Mouse (Mus musculus): ENCODE measurements around the gene Cela1. TPM values are rescaled to one million over a fixed set of nuclear protein-coding genes. Genes with fewer than 3 reads are reported as not detected.

Cela1 gene
- polyA plus RNA-seq, 1 experiment from 2014 or later, result 2.0 TPM

DNA sequence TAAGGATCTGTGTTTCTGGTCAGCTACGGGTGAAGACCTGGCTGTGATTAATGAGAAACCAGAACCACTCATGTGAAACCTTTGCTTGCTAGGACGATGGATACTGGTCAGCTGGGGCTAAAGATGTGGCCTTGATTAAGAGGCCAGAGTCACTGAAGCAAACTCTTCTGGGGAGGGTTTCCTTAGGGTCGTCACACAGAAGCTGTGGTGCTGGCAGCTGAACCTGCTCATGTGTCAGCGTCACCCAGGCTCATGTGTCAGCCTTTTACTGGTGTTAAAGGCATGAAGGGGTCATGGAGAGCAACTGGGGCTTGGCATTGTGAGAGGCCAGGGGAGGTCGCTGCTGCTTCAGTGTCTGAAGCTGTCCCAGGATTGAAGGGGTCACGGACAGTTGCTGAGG lies 23.1 kb upstream of the Cela1 start:
- no peak for ATAC-seq
- Histone ChIP-seq H3K4me1 (ENCODE audit: control insufficient read depth, insufficient read depth, low read depth, low read length) (no peaks in the 10 kb centered on the region), H3K36me3 (ENCODE audit: control insufficient read depth, insufficient read depth, low read length) (no peaks in the 10 kb centered on the region), H3K27me3 (replicated peaks; ENCODE audit: control insufficient read depth, insufficient read depth, low read length) (no peaks in the 10 kb centered on the region), H3K9ac (ENCODE audit: low read depth, low read length) (no peak overlapping the region), H3K4me3 (ENCODE audit: low read length) (no peak overlapping the region), H3K9me3 (ENCODE audit: control insufficient read depth, low read length) (no peaks in the 10 kb centered on the region), H3K4me2 (ENCODE audit: low read length) (no peak overlapping the region), H3K27ac (ENCODE audit: low read depth, low read length) (no peak overlapping the region)
- WGBS, result 52% methylated on average over 6 of the region's 6 CpGs

DNA sequence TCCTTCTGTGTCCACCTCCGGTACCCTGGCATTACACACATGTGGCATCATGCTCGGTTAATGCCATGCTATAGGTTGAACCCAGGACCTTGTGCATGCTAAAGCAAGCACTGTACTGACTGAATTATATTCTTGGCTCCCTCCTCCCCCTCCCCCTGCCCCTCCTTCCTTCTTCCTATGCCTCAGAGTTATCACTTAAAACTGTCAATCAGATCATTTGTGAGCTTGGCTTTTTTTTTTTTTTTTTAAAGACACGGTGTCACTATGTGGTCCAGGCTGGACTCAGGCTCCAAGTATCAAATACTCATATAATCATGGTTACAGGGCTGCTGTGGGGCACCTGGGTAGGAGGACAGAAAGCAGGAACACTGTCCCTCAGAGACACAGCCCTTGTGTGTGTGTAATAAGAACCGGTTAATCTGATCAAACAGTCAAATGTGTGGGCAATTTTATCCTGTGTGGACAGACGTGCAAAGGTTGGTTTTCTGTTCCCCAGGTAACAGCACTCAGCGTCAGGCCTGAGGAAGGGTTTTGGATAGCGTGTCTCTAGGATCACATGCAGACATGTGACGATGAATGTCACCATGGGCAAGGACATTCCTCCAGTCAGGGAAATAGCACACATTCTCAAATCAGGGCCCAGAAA lies 20.8 kb upstream of the Cela1 start:
- WGBS, result 82% methylated on average over 8 of the region's 8 CpGs

DNA sequence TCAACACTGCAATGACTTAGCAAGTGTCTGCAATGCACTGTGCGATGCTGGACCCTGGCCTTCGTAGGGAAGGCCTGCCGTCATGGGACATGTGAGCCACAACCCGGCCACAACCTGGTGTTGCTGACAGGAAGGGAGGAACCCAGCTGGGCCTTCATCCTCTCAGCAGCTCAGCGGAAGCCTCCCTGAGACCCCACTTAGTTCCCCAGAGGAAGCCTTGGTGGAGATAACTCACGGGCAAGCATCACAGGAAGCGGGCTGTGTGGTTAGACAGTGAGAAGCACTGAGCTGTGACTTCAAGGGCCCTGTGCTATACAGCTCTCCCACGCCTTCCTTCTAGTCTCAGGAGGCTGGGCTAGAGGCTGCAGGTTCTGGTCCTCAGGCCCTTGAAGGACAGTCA lies 18.5 kb upstream of the Cela1 start:
- Histone ChIP-seq H3K36me3 (ENCODE audit: control insufficient read depth, insufficient read depth, low read length) (no peaks in the 10 kb centered on the region), H3K4me2 (ENCODE audit: low read length) (no peak overlapping the region), H3K9ac (ENCODE audit: low read depth, low read length) (no peak overlapping the region), H3K4me3 (ENCODE audit: low read length) (no peak overlapping the region), H3K27me3 (replicated peaks; ENCODE audit: control insufficient read depth, insufficient read depth, low read length) (peaks cover 6% of the 10 kb centered on the region; the same call in 1 of the 2 replicates), H3K27ac (ENCODE audit: low read depth, low read length) (no peak overlapping the region), H3K9me3 (ENCODE audit: control insufficient read depth, low read length) (no peaks in the 10 kb centered on the region), H3K4me1 (ENCODE audit: control insufficient read depth, insufficient read depth, low read depth, low read length) (peaks cover 4% of the 10 kb centered on the region; the same call in 1 of the 2 replicates)
- 73% methylated on average over 8 of the region's 8 CpGs for WGBS
- ATAC-seq, result no peak

More for the DNA sequence above, 20.8 kb upstream of the Cela1 start:
- Histone ChIP-seq H3K4me1 (ENCODE audit: control insufficient read depth, insufficient read depth, low read depth, low read length) (peaks cover 4% of the 10 kb centered on the region; the same call in 1 of the 2 replicates), H3K36me3 (ENCODE audit: control insufficient read depth, insufficient read depth, low read length) (no peaks in the 10 kb centered on the region), H3K27me3 (replicated peaks; ENCODE audit: control insufficient read depth, insufficient read depth, low read length) (peaks cover 6% of the 10 kb centered on the region; the same call in 1 of the 2 replicates), H3K4me3 (ENCODE audit: low read length) (no peak overlapping the region), H3K9me3 (ENCODE audit: control insufficient read depth, low read length) (no peaks in the 10 kb centered on the region), H3K4me2 (ENCODE audit: low read length) (no peak overlapping the region), H3K9ac (ENCODE audit: low read depth, low read length) (no peak overlapping the region), H3K27ac (ENCODE audit: low read depth, low read length) (no peak overlapping the region)
- ATAC-seq, result no peak

DNA sequence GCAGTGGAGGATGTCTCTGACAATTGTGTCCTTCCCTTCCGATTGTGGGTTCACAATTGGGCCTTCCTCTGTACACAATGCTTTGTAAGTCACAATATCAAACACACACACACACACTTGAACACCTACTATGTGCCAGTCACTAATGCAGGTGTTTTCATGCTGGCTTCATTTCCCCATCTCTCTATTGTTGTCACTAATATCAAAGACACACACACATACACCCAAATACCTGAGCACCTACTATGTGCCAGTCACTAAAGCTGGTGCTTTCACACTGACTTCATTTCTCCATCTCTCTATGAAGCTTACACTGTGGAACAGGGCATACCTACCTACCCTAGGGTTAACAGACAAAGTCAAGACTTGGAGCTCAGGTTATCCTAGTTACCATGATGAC lies 17.7 kb upstream of the Cela1 start:
- Histone ChIP-seq H3K9ac (ENCODE audit: low read depth, low read length) (no peak overlapping the region), H3K9me3 (ENCODE audit: control insufficient read depth, low read length) (no peaks in the 10 kb centered on the region), H3K27me3 (replicated peaks; ENCODE audit: control insufficient read depth, insufficient read depth, low read length) (peaks cover 6% of the 10 kb centered on the region; the same call in 1 of the 2 replicates), H3K27ac (ENCODE audit: low read depth, low read length) (no peak overlapping the region), H3K4me3 (ENCODE audit: low read length) (no peak overlapping the region), H3K36me3 (ENCODE audit: control insufficient read depth, insufficient read depth, low read length) (no peaks in the 10 kb centered on the region), H3K4me1 (ENCODE audit: control insufficient read depth, insufficient read depth, low read depth, low read length) (peaks cover 4% of the 10 kb centered on the region; the same call in 1 of the 2 replicates), H3K4me2 (ENCODE audit: low read length) (no peak overlapping the region)
- no peak for ATAC-seq
- WGBS, result 93% methylated on average over 1 of the region's 1 CpGs

DNA sequence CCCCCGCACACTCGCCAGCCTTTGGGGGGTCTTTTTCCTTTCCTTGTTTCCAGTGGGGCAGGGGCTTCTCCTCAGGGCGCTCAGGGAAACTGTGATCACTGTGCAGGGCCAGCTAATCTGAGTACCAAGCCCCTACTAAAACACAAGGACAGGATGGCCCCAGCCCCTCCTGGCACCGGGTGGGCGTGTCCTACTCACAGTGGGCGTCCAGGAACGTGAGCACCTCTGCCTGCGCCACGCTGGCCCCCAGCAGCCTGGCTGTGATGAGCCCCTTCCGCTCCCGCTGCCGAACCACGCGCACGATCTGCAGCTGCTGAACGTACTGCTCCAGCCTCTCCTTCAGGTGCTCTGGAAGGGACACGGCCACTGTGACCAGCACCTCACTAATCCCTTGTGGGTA lies 16.2 kb upstream of the Cela1 start:
- H3K4me3 ChIP-seq (ENCODE audit: low read length), result no peak overlapping the region
- no peak overlapping the region for H3K27ac ChIP-seq (ENCODE audit: low read depth, low read length)
- H3K9me3 ChIP-seq (ENCODE audit: control insufficient read depth, low read length), result no peaks in the 10 kb centered on the region
- no peak for ATAC-seq
- H3K9ac ChIP-seq (ENCODE audit: low read depth, low read length), result peak overlapping the region; percentile 11; the same call in 1 of the 2 replicates
- peaks cover 4% of the 10 kb centered on the region; the same call in 1 of the 2 replicates for H3K4me1 ChIP-seq (ENCODE audit: control insufficient read depth, insufficient read depth, low read depth, low read length)
- peak overlapping the region; percentile 26 for H3K4me2 ChIP-seq (ENCODE audit: low read length)
- no peaks in the 10 kb centered on the region for H3K36me3 ChIP-seq (ENCODE audit: control insufficient read depth, insufficient read depth, low read length)
- 10% methylated on average over 16 of the region's 17 CpGs for WGBS
- peaks cover 6% of the 10 kb centered on the region; the same call in 1 of the 2 replicates for H3K27me3 ChIP-seq (replicated peaks; ENCODE audit: control insufficient read depth, insufficient read depth, low read length)

DNA sequence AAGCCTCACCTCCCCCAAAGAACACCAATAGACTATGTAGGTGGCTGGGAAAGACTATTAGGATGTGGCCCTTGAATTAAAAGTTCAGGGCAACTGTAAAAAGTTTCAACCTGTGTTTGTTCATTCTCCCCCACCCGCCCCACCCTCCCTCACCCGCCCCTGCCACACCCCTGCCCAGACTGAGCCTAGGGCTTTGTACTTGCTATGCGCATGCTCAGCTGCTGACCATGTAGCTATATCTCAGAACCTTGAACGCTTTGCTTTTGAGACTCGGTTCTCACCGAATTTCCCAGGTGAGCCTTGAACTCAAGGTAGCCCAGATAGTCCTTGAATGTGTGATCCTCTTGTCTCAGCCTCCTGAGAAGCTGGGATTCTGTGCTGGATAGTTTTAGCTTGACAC lies 14.1 kb upstream of the Cela1 start:
- Histone ChIP-seq H3K4me3 (ENCODE audit: low read length) (no peak overlapping the region), H3K4me1 (ENCODE audit: control insufficient read depth, insufficient read depth, low read depth, low read length) (peaks cover 4% of the 10 kb centered on the region; the same call in 1 of the 2 replicates), H3K27me3 (replicated peaks; ENCODE audit: control insufficient read depth, insufficient read depth, low read length) (peaks cover 6% of the 10 kb centered on the region; the same call in 1 of the 2 replicates), H3K4me2 (ENCODE audit: low read length) (no peak overlapping the region), H3K36me3 (ENCODE audit: control insufficient read depth, insufficient read depth, low read length) (no peaks in the 10 kb centered on the region), H3K9ac (ENCODE audit: low read depth, low read length) (no peak overlapping the region), H3K9me3 (ENCODE audit: control insufficient read depth, low read length) (no peaks in the 10 kb centered on the region), H3K27ac (ENCODE audit: low read depth, low read length) (no peak overlapping the region)
- WGBS, result 67% methylated on average over 6 of the region's 6 CpGs
- no peak for ATAC-seq

DNA sequence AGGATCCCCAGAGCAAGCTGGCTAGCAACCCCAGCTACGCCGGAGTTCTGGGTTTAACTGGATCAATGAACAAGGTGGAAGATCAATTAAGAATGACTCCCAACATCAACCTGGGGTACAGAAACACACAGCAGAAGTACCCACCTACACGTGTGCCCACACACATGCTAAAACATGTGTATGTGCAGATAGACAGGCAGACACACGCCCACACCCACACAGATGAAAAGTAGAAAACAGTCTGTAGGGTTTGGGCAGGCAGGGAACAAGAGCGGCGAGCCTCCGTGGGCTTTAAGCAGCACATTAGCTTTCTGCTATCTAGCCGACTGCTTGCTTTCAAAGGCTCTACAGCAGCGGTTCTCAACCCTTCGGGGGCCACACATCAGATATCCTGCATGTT lies 13.4 kb upstream of the Cela1 start:
- no peak overlapping the region for H3K4me3 ChIP-seq (ENCODE audit: low read length)
- no peak overlapping the region for H3K27ac ChIP-seq (ENCODE audit: low read depth, low read length)
- no peak overlapping the region for H3K4me2 ChIP-seq (ENCODE audit: low read length)
- H3K4me1 ChIP-seq (ENCODE audit: control insufficient read depth, insufficient read depth, low read depth, low read length), result peaks cover 4% of the 10 kb centered on the region; the same call in 1 of the 2 replicates
- no peaks in the 10 kb centered on the region for H3K36me3 ChIP-seq (ENCODE audit: control insufficient read depth, insufficient read depth, low read length)
- H3K9me3 ChIP-seq (ENCODE audit: control insufficient read depth, low read length), result no peaks in the 10 kb centered on the region
- H3K9ac ChIP-seq (ENCODE audit: low read depth, low read length), result no peak overlapping the region
- peaks cover 6% of the 10 kb centered on the region; the same call in 1 of the 2 replicates for H3K27me3 ChIP-seq (replicated peaks; ENCODE audit: control insufficient read depth, insufficient read depth, low read length)
- no peak for ATAC-seq
- 66% methylated on average over 10 of the region's 10 CpGs for WGBS

DNA sequence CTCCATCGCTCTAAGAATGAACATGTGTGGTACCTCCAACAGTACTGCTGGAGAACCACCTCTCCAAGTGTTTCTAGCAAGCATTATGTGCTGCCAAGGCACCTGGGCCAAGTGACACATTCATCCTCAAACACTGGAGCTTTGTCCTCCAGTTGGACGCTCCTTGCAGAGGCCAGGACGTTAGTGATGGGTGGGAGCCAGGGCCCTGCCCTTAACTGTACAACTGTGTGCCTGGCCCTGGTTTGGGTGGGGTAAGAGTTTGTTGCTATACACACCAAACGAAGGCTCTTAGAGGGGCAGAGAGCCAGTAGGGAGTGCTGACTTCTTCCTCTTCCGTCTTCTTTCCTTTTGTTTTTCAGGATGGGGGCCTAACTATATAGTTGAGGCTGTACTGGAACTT lies 12.7 kb upstream of the Cela1 start:
- H3K4me1 ChIP-seq (ENCODE audit: control insufficient read depth, insufficient read depth, low read depth, low read length), result peaks cover 4% of the 10 kb centered on the region; the same call in 1 of the 2 replicates
- H3K4me2 ChIP-seq (ENCODE audit: low read length), result no peak overlapping the region
- no peak overlapping the region for H3K27ac ChIP-seq (ENCODE audit: low read depth, low read length)
- ATAC-seq, result no peak
- H3K4me3 ChIP-seq (ENCODE audit: low read length), result no peak overlapping the region
- H3K9me3 ChIP-seq (ENCODE audit: control insufficient read depth, low read length), result no peaks in the 10 kb centered on the region
- H3K36me3 ChIP-seq (ENCODE audit: control insufficient read depth, insufficient read depth, low read length), result no peaks in the 10 kb centered on the region
- H3K9ac ChIP-seq (ENCODE audit: low read depth, low read length), result no peak overlapping the region
- WGBS, result 73% methylated on average over 5 of the region's 5 CpGs
- peaks cover 6% of the 10 kb centered on the region; the same call in 1 of the 2 replicates for H3K27me3 ChIP-seq (replicated peaks; ENCODE audit: control insufficient read depth, insufficient read depth, low read length)

DNA sequence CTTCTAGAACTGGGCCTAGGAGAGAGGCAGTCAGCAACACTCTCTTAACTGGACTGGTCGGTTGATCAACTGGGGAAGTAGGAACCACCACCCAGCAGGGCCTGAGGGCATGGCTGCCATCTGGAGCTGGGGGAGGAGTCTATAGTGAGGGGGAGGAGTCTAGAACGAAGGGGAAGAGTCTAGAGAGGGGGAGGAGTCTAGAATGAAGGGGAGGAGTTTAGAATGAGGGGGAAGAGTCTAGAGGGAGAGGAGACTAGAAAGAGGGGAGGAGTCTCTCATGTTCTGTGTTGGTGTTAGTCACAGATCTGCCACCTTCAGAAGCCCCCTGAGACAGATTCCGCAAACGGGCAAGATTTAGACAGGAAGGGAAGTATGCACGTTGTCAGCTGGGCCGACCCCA lies 11.7 kb upstream of the Cela1 start:
- Histone ChIP-seq H3K9ac (ENCODE audit: low read depth, low read length) (no peak overlapping the region), H3K27ac (ENCODE audit: low read depth, low read length) (no peak overlapping the region), H3K9me3 (ENCODE audit: control insufficient read depth, low read length) (no peaks in the 10 kb centered on the region), H3K27me3 (replicated peaks; ENCODE audit: control insufficient read depth, insufficient read depth, low read length) (peaks cover 5% of the 10 kb centered on the region; the same call in 1 of the 2 replicates), H3K4me2 (ENCODE audit: low read length) (no peak overlapping the region), H3K4me1 (ENCODE audit: control insufficient read depth, insufficient read depth, low read depth, low read length) (peaks cover 4% of the 10 kb centered on the region; the same call in 1 of the 2 replicates), H3K36me3 (ENCODE audit: control insufficient read depth, insufficient read depth, low read length) (no peaks in the 10 kb centered on the region), H3K4me3 (ENCODE audit: low read length) (no peak overlapping the region)
- no peak for ATAC-seq
- 69% methylated on average over 4 of the region's 6 CpGs for WGBS
